Mouse (Mus musculus): ENCODE data around the gene R3hdm2. TPM values are rescaled to one million over a fixed set of nuclear protein-coding genes. Genes with fewer than 3 reads are reported as not detected.

The R3hdm2 gene
- polyA plus RNA-seq, 1 experiment from 2014 or later, result 44.9 TPM

DNA sequence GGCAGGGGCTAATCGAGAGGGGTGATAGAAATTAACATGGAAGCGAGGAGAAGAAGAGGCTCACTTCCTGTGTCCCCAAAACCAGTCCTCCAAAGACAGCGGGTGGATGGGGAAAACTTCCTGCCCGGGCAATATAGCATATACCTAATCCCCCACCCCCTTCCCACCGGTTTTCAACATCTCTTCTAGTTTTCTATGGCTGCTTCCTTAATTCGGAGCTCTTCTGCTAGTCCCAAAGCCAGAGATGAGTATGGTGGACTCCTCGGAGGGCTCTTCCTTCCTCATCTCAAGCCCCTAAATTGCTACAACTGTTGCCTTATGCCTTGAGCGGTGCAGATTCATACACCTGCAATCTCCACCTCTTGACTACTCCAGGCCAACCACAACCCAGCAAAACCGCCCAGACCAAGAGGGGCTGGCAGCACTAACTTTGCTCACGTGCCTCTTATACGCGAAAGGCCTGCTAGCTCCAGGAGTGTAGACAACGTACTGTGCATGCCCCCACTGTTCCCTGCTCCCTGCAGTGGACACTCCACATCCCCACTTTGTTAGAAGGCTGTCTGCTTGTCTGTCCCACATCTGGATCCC is 134.1 kb downstream of the R3hdm2 start:
- ATAC-seq (ENCODE audit: insufficient number of reproducible peaks, insufficient read depth, low FRiP score, low TSS enrichment), result no peak
- WGBS, result 11% methylated on average over 13 of the region's 13 CpGs
- H3K27me3 ChIP-seq, result peaks cover 94% of the 10 kb centered on the region
- no peak overlapping the region for H3K9ac ChIP-seq
- peaks cover 69% of the 10 kb centered on the region for H3K4me1 ChIP-seq
- peak overlapping the region; percentile 89 for H3K4me2 ChIP-seq (replicated peaks)
- peak overlapping the region; percentile 26; the same call in 1 of the 2 replicates for H3K4me3 ChIP-seq
- H3K27ac ChIP-seq, result no peak overlapping the region
- H3K36me3 ChIP-seq, result peaks cover 16% of the 10 kb centered on the region
- H3K9me3 ChIP-seq, result no peaks in the 10 kb centered on the region

DNA sequence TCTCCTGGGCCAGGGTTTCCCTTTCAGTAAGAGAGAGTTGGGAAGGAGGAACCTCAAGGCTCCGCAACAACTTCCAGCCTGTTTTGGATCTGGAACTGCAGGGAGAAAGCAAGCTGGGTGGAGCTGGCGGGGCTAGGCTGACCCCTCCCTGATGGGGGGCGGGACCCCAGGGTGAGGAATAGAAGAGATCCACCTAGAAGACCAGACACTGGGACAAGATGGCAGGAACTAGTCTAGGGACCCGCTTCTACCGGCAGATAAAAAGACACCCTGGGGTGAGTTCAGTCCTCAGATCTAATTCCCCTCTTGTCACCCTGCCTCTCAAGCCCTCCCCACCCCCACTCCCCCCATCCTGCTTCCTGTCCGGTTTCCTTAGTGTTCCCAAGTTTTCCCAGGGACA is 134.6 kb downstream of the R3hdm2 start, which contains the start of gene Ndufa4l2:
Ndufa4l2 (plus strand) TSS at position 204 of the 400 bp plus-strand sequence.
- H3K4me3 ChIP-seq, result peak within 1 kb of the TSS; percentile 26
- no peak within 1 kb of the TSS for H3K27ac ChIP-seq
- H3K27me3 ChIP-seq, result peaks cover 88% of the 10 kb centered on the region
- H3K4me1 ChIP-seq, result peaks cover 63% of the 10 kb centered on the region
- peak within 1 kb of the TSS; percentile 89 for H3K4me2 ChIP-seq (replicated peaks)
- 7% methylated on average over 6 of the region's 6 CpGs for WGBS
- peaks cover 21% of the 10 kb centered on the region for H3K36me3 ChIP-seq
- H3K9me3 ChIP-seq, result no peaks in the 10 kb centered on the region
- no peak for ATAC-seq (ENCODE audit: insufficient number of reproducible peaks, insufficient read depth, low FRiP score, low TSS enrichment)
- H3K9ac ChIP-seq, result no peak within 1 kb of the TSS

GRCm38 (mm10) chr10:127515271-127515982 is 135.3 kb downstream of the R3hdm2 start:
- Histone ChIP-seq H3K9me3 (no peaks in the 10 kb centered on the region), H3K9ac (no peak overlapping the region), H3K4me2 (replicated peaks) (no peak overlapping the region), H3K36me3 (peaks cover 27% of the 10 kb centered on the region), H3K4me3 (no peak overlapping the region), H3K4me1 (peaks cover 57% of the 10 kb centered on the region), H3K27me3 (peaks cover 81% of the 10 kb centered on the region), H3K27ac (no peak overlapping the region)
- ATAC-seq (ENCODE audit: insufficient number of reproducible peaks, insufficient read depth, low FRiP score, low TSS enrichment), result no peak
- WGBS, result 21% methylated on average over 9 of the region's 9 CpGs

DNA sequence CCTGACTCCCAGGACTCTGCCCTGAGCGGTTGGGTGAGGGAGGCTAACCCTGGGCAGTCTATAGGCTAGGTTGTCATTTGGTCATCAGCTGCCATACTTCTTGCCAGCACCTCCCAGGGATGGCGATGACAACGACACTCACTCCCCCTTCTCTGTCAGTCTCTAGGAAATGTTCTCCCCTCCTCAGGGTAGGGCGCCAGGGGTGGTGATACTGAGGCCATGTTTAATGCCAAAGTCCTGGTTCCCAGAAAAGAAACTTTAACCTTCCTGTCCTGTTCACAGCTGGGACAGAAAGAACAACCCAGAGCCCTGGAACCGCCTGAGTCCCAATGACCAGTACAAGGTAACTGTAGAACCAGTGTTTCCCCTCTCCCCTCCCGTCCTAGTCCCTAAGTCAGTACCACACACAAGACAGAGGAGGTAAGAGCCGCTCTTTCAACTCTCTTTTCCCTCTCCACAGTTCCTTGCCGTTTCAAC is 135.9 kb downstream of the R3hdm2 start:
- no peak overlapping the region; the same call in 1 of the 2 replicates for H3K4me3 ChIP-seq

DNA sequence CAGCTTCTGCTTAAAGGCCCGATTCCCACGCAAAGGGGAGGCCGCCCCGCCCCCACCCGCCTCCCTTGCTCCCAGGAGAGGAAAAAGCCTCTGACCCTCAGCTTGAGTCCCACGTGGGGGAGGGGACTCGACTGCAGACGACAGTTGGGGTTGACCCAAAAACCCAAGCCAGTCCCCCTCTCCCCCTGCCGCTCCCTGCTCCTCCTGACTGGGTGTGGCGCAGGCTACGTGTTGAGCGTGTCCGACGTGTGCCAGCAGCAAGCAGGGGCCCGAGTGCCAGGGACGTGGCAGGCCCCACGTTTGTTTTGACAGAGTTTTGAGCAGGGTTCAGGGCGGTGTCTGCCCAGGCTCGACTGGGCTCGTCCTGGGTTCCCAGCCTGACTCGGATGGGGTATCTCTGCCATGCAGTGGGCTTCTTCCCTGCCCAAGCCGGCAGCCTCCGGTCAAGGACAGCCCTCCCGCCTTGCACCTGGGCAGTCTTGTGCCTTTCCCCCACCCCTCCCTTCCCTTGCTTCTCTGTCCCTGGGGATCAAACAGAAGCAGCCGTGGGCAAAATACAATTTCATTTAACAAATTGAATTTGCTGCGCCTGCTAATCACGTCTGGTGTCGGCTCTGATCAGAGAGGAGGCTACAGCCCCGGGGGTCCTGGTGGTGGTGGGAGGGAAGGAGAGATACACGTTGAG is 136.6 kb downstream of the R3hdm2 start:
- H3K4me3 ChIP-seq, result peak overlapping the region; percentile 16
- no peak; the same call in 1 of the 2 replicates for ATAC-seq (ENCODE audit: insufficient number of reproducible peaks, insufficient read depth, low FRiP score, low TSS enrichment)
- WGBS, result 3% methylated on average over 30 of the region's 30 CpGs
- peaks cover 68% of the 10 kb centered on the region for H3K27me3 ChIP-seq
- H3K4me2 ChIP-seq (replicated peaks), result peak overlapping the region; percentile 42
- peaks cover 32% of the 10 kb centered on the region for H3K36me3 ChIP-seq
- no peak overlapping the region for H3K27ac ChIP-seq
- no peaks in the 10 kb centered on the region for H3K9me3 ChIP-seq
- H3K9ac ChIP-seq, result 0 out of 2 replicates have a peak overlapping the region, but pooled peaks have one; percentile 35
- peaks cover 55% of the 10 kb centered on the region for H3K4me1 ChIP-seq

More for the DNA sequence above, 135.9 kb downstream of the R3hdm2 start:
- Histone ChIP-seq H3K4me2 (replicated peaks) (peak overlapping the region; percentile 42), H3K27ac (no peak overlapping the region), H3K4me1 (peaks cover 54% of the 10 kb centered on the region), H3K9me3 (no peaks in the 10 kb centered on the region), H3K9ac (0 out of 2 replicates have a peak overlapping the region, but pooled peaks have one; percentile 35), H3K36me3 (peaks cover 32% of the 10 kb centered on the region), H3K27me3 (peaks cover 75% of the 10 kb centered on the region)
- 14% methylated on average over 8 of the region's 8 CpGs for WGBS
- ATAC-seq (ENCODE audit: insufficient number of reproducible peaks, insufficient read depth, low FRiP score, low TSS enrichment), result no peak

GRCm38 (mm10) chr10:127517941-127518340 is 137.8 kb downstream of the R3hdm2 start:
- H3K4me1 ChIP-seq, result peaks cover 46% of the 10 kb centered on the region
- no peak overlapping the region for H3K4me3 ChIP-seq
- peaks cover 58% of the 10 kb centered on the region for H3K27me3 ChIP-seq
- ATAC-seq (ENCODE audit: insufficient number of reproducible peaks, insufficient read depth, low FRiP score, low TSS enrichment), result no peak
- WGBS, result 91% methylated on average over 22 of the region's 22 CpGs
- no peak overlapping the region for H3K9ac ChIP-seq
- H3K36me3 ChIP-seq, result peaks cover 32% of the 10 kb centered on the region
- no peaks in the 10 kb centered on the region for H3K9me3 ChIP-seq
- no peak overlapping the region for H3K4me2 ChIP-seq (replicated peaks)
- no peak overlapping the region for H3K27ac ChIP-seq

- WGBS, result 93% methylated on average over 26 of the region's 26 CpGs
- H3K4me1 ChIP-seq, result peaks cover 34% of the 10 kb centered on the region
Measured at GRCm38 (mm10) chr10:127519041-127519701, 139.0 kb downstream of the R3hdm2 start.

GRCm38 (mm10) chr10:127519903-127520713 is 140.0 kb downstream of the R3hdm2 start:
- H3K9me3 ChIP-seq, result no peaks in the 10 kb centered on the region
- H3K4me3 ChIP-seq, result no peak overlapping the region
- H3K4me1 ChIP-seq, result peaks cover 42% of the 10 kb centered on the region
- no peak overlapping the region for H3K27ac ChIP-seq
- ATAC-seq (ENCODE audit: insufficient number of reproducible peaks, insufficient read depth, low FRiP score, low TSS enrichment), result no peak
- H3K27me3 ChIP-seq, result peaks cover 56% of the 10 kb centered on the region
- 93% methylated on average over 37 of the region's 37 CpGs for WGBS
- peaks cover 32% of the 10 kb centered on the region for H3K36me3 ChIP-seq
- H3K9ac ChIP-seq, result no peak overlapping the region
- peak overlapping the region; percentile 76; the same call in 1 of the 2 replicates for H3K4me2 ChIP-seq (replicated peaks)

More at GRCm38 (mm10) chr10:127519041-127519701, 139.0 kb downstream of the R3hdm2 start:
- Histone ChIP-seq H3K4me3 (no peak overlapping the region), H3K27ac (no peak overlapping the region), H3K4me2 (replicated peaks) (no peak overlapping the region), H3K27me3 (peaks cover 56% of the 10 kb centered on the region), H3K9me3 (no peaks in the 10 kb centered on the region), H3K36me3 (peaks cover 32% of the 10 kb centered on the region), H3K9ac (no peak overlapping the region)
- ATAC-seq (ENCODE audit: insufficient number of reproducible peaks, insufficient read depth, low FRiP score, low TSS enrichment), result no peak

DNA sequence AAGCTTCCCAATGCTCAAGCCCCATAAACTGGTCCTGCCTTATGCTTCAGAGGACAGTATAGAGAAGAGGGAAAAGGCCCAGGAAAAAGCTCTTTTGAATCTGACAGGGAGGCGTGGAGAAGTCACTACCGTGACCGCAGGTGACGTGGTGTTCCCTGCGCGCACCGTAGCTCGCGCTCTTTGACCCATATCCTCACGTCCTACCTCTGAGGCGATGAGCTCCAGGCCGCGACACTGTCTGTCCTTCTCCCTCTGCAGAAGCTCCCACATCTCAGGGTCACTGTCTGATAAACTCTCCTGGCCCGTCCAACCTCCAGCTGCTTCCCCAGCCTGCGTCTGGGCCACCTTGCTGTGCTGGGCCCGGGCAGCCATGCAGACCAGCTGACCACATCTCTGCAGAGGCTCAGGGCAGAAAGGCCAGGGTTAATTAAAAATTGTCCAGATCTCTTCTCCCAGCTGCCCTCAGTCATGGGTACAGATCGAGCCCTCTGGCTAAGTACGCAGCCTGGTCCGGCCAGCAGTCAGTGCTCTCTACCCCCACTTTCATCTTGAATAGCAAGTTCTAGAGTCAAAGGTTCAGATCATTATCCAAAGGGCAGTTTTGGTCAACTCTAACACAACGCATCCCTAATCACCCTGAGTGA is 140.7 kb downstream of the R3hdm2 start:
- peak overlapping the region; percentile 76 for H3K4me2 ChIP-seq (replicated peaks)
- H3K36me3 ChIP-seq, result peaks cover 32% of the 10 kb centered on the region
- H3K27ac ChIP-seq, result no peak overlapping the region
- no peak for ATAC-seq (ENCODE audit: insufficient number of reproducible peaks, insufficient read depth, low FRiP score, low TSS enrichment)
- H3K27me3 ChIP-seq, result peaks cover 56% of the 10 kb centered on the region
- WGBS, result 82% methylated on average over 20 of the region's 20 CpGs
- H3K9me3 ChIP-seq, result no peaks in the 10 kb centered on the region
- 0 out of 2 replicates have a peak overlapping the region, but pooled peaks have one; percentile 17 for H3K9ac ChIP-seq
- H3K4me3 ChIP-seq, result no peak overlapping the region
- peaks cover 46% of the 10 kb centered on the region for H3K4me1 ChIP-seq

DNA sequence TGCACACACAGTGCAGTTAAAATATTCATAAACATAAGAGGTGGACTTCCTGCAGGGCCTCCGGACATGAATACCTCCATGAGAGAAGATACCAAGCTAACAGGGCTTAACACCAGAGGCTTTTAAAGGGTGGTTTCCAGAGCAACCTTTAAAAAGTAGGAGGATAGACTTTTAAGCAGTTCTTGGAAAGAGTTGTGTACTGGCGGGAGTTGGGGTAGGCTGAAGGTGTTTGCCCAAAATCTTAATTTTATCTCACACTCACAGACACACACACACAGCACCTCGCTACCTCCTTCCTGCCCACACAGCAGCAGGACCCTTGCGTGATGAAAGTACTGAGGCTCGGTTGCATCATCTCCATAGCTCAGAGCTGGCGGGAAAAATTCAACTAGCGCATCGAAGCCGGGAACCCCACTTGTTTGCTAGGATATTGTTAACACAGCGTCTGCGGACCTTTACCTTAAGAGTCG is 141.5 kb downstream of the R3hdm2 start:
- Histone ChIP-seq H3K27ac (no peak overlapping the region), H3K9ac (peak overlapping the region; percentile 52), H3K4me3 (peak overlapping the region; percentile 53), H3K27me3 (peaks cover 56% of the 10 kb centered on the region), H3K36me3 (peaks cover 32% of the 10 kb centered on the region), H3K4me2 (replicated peaks) (peak overlapping the region; percentile 76), H3K9me3 (no peaks in the 10 kb centered on the region), H3K4me1 (peaks cover 46% of the 10 kb centered on the region)
- ATAC-seq (ENCODE audit: insufficient number of reproducible peaks, insufficient read depth, low FRiP score, low TSS enrichment), result no peak
- 9% methylated on average over 12 of the region's 12 CpGs for WGBS
